Mouse (Mus musculus): ENCODE measurements at regions not wholly inside any gene's neighbourhood (a gene's known extent, or its start where the extent isn't known, plus 50 kb on each side); places are given as distances from the start of the nearest gene placed in this dataset.

DNA sequence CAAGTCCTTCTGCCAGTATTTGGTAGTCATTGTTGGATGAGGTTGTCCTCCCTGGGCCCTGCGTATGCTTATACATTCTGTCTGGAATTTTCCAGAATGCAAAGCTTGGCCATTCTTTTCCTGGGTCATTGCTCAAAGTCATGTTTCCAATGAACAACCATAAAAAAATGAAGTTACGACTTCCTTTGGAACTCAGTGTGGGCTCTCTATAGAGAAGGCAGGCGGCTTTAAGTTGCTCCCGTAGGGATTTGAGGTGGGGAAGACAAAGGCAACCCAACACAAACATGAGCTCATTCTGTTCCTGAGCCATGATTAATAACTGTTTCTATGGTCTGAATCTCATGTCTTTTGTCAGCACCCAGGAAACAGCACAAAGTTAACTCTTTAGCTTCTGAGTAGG lies 204.3 kb downstream of the Hhipl2 start:
- DNase-seq (ENCODE audit: low spot score in 2 of 2), result no peak

DNA sequence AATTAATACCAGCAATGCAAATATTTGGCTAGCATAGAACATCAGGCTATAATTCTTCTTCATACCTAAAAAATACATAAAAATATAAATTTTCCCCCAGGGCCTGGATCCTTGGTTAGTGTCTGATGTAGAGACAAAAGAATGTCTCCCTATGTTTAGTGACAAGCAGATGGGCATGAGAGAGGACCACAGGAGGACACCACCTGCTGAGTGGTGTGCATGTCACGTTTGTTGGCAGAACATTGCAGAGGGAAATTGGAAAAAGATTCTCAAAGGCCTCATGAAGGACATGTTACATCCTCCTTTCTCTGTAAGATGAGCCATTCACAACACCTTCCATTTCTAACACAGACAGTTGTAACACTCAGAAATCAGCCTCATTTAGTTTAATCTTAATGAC lies 206.3 kb downstream of the Hhipl2 start:
- DNase-seq (ENCODE audit: low spot score in 2 of 2), result no peak

DNA sequence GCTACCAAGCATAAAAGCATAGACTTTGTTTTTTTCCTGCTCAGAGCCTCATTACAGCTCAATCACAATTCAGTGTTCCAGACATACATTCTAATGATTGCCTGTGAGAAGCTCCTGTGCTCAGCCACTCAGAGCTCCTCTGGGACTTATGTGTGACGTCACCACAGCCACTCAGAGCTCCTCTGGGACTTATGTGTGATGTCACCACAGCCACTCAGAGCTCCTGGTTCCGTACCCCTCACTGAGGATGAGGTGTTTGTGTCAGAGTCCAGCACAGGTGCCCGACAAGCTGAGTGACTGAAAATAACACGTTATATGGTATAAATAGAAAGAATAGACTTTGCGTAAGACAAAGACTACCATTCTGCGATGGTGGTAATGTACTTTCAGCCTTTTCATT lies 215.8 kb downstream of the Hhipl2 start:
- DNase-seq (ENCODE audit: low spot score in 2 of 2), result no peak

DNA sequence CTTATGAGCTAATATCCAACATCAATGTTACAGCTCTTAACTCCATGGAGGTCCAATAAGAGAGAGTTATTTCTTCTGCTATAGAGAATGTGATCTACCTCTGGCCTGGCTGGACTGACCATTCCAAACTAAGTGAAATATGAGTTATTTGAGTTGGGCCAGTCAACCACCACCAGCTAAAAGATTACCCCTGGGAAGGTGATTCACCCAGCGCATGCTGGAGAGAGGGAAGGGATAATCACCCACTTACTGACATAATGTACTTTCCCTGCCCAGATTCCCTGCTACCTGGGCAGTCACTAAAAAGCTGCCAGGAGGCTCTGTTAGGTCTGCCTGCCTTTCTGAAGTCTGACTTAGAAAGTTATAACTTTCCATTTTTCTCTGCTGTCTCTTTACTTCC lies 216.8 kb downstream of the Hhipl2 start:
- DNase-seq (ENCODE audit: low spot score in 2 of 2), result no peak

DNA sequence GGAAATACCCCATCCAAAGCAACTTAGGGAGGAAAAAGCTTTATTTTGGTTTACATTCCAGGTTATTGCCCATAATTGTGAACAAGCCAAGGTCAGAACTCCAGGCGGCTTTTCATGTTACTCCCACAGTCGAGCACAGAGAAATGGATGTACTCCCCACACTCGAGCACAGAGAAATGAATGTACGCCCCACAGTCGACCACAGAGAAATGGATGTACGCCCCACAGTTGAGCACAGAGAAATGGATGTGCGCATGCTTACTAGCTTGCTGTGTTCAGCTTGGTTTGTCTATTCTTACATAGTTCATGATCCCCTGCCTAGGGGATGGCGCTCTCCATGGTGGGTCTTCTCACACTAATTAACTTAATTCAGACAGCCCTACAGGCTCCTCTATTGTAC lies 219.2 kb downstream of the Hhipl2 start:
- DNase-seq (ENCODE audit: low spot score in 2 of 2), result no peak

DNA sequence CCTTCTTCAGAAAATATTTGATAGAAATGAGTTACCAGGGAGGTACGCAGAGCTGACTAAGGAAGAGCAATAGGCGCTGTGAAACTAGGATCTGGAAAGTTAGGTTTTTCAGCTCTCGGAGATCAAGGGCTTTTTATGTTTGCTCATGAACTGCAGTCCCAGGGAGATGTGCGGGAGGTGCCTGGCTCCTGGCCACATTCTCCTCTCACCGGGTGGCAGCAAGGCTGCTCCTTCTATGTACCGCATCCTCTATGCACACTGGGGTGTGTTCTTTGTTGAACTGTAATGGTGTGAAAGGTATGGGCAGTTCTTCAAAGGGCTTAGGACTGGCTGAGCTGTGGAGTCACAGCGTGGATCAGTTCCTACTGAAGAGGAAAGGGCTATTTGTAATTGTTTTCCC lies 221.3 kb downstream of the Hhipl2 start:
- no peak for DNase-seq (ENCODE audit: low spot score in 2 of 2)

DNA sequence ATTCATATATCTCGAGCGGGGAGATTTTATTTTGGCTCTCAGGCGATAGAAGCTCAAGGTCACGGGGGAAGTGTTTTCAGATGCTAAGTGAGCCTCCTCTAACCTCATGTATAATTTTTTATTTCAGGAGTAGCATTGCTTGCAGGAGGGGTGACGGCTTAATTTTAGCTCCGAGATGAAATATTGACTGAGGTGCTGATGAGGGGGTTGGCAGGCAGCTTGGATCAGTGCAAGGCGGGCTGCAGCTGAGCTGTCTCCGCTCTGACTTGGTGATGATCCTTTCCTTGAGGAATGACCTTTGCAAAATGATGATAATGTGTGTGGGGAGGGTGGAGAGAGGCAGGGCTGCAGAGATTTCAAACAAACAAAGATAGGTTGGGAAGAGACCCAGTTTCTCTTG lies 222.6 kb downstream of the Hhipl2 start:
- DNase-seq (ENCODE audit: low spot score in 2 of 2), result no peak

DNA sequence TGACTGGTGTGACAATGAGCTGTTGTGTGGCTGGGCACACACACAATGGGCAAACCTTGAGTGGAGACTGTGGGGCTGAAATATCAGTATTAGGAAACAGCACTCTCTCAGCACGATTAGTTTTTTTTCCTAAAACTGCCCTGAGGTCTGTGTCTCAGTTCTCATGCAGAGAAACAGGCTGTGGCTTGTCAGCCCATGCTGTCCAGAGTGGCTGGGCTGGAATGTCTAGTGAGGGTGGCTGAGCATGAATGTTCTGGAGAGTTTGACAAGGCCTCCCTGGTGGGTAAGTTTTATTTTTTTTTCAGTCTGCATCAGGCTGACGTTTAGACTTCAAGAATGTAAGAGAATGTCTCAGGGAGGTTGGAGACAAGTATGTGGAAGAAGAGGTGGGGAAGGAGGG lies 226.0 kb downstream of the Hhipl2 start:
- DNase-seq (ENCODE audit: low spot score in 2 of 2), result no peak

DNA sequence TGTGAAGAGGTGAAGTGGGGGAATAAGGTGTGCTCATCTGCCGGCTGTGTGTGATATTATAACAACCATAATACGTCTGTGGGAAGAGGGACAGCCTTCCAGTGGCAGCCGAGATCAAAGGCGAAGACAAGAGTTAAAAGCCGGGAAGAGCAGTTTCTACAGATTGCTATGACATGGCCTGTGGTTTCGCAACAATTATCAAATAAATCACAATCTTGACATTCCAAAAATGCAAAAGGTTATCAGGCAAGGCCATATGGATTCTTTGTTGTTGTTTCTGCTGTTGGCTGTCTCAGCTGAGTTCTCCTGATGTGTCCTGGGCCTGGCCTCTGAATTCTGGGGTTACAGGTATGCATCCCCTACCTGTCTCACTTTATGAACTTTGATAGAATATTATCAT lies 235.9 kb downstream of the Hhipl2 start:
- DNase-seq (ENCODE audit: low spot score in 2 of 2), result no peak

DNA sequence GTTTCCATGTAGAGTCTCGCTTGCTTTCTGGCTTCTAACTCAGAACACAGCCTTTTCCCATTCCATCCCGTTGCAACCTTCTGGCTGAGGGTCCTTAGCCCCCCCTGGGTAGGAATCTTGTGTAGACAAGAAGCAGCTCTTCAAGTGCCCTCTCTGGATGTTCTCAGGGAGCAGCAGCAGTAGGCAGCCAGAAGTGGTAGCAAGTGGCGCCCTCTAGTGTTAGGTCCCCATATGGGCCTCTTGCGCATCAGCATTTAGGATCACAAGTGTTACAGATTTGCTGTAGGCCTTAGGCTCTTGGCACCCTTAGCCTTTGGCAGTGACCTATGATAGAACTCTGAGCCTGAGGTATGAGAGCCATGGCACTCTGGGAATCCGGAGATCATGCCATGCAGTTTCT lies 239.0 kb downstream of the Hhipl2 start:
- no peak for DNase-seq (ENCODE audit: low spot score in 2 of 2)

DNA sequence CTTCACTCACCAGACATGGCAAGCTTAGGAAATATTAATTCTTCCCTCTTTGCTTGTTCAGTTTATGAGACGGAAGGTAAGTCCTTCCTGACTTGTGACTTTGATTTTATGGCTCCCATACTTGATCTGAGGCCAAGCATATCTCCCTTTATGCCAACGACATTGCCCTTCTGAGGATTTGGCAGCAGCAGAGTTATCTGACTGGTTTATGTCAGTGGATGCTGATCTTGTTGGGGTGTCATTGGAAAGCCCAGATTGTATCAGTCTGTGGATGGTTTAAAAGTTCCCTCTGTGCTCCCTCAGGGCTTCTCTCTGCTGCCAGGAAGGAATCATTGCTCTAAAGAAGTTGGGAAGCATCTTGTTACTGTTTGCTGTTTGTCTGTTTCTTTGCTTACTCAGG lies 242.5 kb downstream of the Hhipl2 start:
- no peak for DNase-seq (ENCODE audit: low spot score in 2 of 2)

DNA sequence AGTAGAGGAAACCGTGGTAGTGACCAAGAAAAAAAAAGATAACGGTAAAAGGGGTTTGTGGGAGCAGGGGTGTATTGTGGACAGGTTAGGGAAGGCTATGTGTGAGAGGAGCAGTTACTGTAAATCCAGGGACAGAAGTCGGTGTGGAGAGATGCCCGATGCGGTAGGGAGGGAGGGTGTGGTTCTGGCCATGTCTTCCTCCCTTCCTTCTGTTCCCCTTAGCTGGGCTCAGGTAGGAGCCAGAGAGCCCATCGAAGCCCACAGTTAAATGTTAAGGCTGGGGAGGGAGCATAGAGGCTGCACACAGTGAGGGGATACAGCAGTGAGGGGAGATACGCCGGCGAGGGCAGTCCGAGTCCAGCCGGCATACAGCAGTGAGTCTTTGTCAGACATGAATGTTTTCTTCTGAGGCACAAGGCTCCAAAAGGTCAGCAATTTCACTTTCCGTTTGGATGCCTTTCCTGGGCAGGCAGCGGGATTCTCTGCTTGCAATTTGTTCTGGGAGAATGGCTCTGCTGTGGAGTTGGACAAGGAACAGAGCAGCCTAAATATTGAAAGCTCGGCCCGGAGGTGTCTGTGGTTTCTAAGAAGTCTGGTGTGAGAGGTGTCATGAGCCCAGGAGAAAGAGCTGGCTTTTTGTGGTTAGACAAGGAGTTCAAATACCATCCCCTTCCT lies 244.5 kb downstream of the Hhipl2 start:
- DNase-seq (ENCODE audit: low spot score in 2 of 2), result no peak

DNA sequence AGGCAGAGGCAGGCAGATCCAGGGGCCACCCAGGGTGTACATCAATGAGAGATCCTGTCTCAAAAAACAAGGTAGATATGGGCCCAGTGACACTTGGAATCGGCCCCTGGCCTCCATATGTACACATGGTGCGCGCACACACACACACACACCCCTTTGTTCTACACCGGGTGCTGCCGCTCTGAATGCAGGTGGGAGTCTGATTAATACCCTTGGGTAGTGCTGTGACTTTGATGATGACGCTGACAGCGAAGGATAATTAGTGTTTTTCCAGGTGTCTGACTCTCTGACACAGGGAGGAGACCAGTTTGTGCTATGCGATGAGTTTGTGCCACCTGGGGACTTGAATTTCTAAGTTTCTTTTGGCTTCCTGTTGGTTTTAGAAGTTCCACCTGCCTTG lies 251.3 kb downstream of the Hhipl2 start:
- no peak for DNase-seq (ENCODE audit: low spot score in 2 of 2)

DNA sequence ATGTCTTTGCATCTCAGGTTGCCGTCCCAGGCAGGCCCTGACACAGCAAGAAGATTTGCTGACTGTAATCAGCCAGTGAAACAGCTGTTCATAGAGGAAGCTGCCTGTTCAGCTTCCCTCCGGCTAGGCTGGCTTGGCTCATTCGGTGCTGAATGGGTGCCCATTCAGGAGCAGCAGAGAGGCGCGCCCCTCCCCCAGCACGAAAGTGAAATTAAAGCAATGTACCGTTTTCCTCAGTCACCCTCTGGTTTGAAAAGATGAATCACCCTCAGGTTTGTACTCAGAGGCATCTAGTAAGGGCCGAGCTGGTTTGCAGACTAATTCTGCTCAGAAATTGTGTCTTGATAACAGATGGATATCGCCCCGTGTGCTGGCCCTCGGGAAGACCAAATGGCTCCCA lies 251.7 kb downstream of the Hhipl2 start:
- no peak for DNase-seq (ENCODE audit: low spot score in 2 of 2)

DNA sequence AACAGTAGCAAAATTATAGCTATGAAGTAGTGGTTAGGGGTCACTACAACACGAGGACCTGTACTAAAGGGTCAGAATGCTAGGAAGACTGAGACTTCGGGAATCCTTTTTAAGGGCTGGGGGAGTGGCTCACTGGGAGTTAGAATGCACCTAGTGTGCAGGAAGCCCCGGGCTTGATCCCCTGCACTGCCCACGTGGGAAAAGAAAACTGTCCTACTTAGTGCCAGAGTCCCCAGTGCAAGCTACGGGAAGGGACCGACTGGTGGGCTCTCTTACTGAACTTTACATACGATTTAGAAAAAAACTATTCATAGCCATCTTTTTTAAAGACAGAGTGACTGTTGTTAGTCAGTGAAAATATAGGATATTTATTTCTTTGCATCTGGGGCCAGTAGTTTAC lies 252.5 kb downstream of the Hhipl2 start:
- no peak for DNase-seq (ENCODE audit: low spot score in 2 of 2)

DNA sequence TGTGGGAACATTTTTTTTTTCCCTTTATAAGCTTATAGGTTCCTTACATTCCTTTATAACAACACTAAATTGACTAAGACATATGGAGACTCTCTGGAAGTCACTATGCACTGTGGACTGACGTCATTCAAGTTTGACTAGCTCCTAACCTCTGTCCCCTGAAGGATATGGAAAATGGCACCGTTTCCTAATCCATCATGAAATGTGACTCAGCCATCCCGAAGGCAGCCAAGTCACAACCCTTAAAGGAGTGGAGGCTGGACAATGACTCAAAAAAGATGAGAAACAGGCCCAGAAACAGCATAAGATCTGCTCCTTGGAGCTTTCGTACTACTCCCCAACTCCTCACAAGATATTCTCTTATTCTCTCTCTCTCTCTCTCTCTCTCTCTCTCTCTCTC lies 253.5 kb downstream of the Hhipl2 start:
- no peak for DNase-seq (ENCODE audit: low spot score in 2 of 2)

DNA sequence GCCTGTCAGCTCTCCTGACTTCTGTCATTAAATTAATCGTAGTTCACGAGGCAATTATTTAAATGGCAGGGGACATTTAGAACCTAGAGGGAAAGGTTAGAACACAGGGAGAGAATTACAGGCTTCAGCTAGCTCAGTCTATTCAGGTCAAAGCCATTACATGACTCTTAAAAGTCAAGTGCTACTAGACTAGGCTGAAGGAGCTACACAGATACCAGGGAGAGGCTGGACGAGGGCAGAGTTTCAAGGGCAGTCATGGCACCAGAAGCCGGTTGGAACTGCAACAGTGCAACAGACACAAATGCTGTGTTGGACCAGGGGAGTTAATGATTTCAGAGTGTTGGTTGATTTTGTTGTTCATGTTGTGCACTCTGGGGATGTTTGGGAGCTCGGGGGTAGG lies 254.5 kb downstream of the Hhipl2 start:
- no peak for DNase-seq (ENCODE audit: low spot score in 2 of 2)

DNA sequence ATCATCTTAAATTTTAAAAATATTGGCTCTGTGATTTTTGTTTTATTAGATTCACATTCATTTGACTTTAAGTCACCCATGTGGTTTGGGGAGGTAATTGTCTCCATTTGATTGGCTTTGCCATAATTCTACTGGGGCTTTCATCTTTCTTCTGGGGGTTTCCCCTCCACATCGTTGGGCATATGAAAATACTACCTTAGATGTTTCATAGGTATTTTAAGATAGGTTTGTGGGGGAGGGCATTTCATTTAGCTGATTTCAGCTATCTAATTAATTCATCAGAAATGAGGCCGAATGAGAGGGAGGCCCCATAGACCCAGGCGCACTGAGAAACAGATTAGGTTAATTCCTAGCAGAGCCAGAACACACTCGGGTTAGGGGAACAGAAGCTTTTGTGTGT lies 259.6 kb downstream of the Hhipl2 start:
- DNase-seq (ENCODE audit: low spot score in 2 of 2), result no peak

DNA sequence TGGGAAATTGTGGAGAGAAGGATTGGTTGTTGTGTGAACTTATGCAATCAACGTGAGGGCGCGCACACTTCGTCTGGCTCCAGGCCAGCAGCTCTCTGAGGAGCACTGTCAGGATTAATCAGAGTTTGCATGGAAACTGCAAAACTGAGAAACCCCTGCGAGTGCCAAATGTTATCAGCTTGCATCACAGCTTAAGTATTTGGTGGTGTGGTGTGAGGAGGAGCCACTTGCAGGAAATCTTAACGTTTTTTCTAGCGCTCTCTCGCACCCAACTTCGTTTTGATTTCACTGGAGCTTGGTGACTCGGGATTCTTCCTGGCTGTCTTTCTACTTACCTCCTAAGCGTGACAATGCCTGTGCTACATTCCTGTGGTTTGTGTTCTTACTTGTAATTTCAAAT lies 261.9 kb downstream of the Hhipl2 start:
- DNase-seq (ENCODE audit: low spot score in 2 of 2), result peak; percentile 49 to 73

DNA sequence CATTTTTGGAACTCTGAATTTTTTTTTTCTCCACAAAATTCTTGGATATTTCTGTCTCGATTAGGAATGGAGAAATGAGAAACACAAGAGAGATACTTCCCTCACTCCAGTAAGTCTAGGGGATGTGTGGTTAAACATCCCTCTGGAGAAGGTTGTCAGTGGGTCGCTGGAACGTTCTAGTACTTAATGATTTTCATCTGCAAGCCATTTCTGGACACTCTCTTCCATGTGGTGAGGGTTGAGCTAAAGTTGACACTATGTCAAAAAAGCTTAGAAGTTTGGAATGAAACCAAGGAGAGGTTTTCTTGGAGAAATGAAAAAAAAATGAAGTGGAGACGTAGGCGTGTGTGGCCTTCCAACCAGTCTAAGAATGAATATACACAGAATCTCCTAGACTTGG lies 268.0 kb downstream of the Hhipl2 start:
- DNase-seq (ENCODE audit: low spot score in 2 of 2), result no peak

DNA sequence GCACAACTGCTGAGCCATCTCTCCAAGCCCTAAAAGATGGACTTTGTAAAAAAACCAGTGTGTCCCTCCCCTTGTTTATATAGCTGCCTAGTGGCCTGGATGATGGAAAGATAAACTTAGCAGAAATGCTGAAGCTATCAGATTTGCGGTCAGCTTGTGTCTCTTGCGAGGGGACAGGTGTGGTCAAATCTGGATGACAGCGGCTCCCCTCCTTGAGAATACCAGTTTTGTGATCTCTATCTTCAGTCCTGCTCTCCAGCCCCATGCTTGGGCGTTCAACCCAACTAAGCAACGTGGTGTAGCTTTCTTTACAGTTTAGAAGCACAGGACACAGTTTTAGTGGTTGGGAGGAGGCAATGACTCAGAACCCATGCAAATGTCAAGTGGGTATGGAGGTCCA lies 274.7 kb downstream of the Hhipl2 start:
- no peak for DNase-seq (ENCODE audit: low spot score in 2 of 2)

DNA sequence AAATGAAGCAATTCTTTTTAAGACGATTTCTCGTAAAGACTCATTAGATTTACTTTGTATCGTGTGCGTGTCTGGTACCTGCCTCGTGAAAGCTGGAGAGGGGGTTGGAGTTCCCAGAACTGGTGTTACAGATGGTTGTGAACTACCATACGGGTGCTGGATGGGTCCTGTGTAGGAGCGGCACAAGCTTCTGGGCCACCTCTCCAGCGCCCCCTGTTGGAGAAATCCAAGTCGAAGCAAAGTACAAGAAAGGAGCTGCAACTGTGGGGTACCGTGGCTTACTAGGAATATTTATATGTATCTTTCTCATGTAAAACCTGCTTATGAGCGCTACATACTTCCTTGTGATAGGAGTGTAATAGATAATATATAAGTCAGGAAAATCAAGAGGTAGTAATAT lies 281.3 kb downstream of the Hhipl2 start:
- no peak for DNase-seq (ENCODE audit: low spot score in 2 of 2)

DNA sequence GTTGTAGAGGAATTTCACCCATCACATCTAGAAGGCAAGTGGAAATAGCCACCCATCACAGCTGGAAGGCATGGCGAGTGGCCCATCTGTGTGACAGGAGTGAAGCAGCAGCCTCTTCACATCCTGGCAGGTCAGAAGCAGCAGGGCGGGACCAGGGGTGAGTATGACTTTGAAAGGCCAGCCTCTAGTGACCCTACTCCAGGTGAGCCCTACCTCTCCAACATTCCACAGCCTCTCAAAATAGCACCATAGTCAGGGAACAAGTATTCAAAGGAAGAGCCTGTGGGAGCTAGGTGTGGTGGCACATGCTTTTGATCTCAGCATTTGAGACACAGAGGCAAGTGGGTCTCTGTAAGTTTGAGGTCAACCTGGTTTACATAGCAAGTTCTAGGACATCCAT lies 284.9 kb downstream of the Hhipl2 start:
- no peak for DNase-seq (ENCODE audit: low spot score in 2 of 2)

DNA sequence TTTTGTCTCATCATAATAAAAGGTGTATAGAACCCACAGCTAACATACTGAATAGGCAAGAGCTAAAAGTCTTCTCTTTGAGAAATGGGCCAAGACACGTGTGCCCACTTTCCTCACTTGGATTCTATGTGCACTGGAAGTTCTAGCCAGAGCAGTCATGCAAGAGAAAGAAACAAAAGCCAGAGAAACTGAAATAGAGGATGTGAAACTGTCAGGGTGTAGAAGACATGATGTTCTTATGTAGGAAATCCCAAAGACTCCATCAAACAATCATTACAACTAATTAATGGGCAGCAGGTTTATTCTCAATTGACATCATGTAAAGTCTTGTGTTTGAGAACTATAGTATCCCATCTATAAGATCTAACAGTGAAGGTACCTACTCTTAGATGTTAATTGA lies 294.9 kb downstream of the Hhipl2 start:
- no peak for DNase-seq (ENCODE audit: low spot score in 2 of 2)

DNA sequence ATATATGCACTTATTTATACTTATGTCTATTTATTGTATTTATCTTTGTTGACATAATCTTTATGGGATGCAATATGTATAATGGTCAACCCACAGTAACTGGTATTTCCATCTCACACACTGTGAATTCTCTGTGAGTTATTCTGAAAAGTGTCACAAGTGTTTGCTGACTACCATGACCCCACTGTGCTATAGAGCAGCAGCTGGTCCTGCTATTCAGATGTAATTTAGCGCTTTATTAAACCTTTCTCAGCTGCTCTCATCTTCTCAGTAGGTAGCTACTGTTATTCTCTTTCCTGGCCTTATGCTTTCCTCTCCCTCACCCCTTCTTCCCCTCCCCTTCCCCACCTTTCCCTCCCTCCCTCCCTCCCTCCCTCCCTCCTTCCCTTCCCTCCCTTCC lies 296.0 kb upstream of the Dusp10 start:
- DNase-seq (ENCODE audit: low spot score in 2 of 2), result no peak

All from urinary bladder, postnatal 4 days (tissue).